Mouse (Mus musculus) c-Kit-positive CD71-negative TER-119-negative erythroid progenitor cells, embryonic 14.5 days (primary cell): ENCODE results near the gene Mdm2.

Source experiments
- DNase-seq: peaks from one replicate; pipeline ENCODE4 v3.0.0-alpha.2; 2013; ENCODE audit warnings: low read depth

Mdm2 gene

DNA sequence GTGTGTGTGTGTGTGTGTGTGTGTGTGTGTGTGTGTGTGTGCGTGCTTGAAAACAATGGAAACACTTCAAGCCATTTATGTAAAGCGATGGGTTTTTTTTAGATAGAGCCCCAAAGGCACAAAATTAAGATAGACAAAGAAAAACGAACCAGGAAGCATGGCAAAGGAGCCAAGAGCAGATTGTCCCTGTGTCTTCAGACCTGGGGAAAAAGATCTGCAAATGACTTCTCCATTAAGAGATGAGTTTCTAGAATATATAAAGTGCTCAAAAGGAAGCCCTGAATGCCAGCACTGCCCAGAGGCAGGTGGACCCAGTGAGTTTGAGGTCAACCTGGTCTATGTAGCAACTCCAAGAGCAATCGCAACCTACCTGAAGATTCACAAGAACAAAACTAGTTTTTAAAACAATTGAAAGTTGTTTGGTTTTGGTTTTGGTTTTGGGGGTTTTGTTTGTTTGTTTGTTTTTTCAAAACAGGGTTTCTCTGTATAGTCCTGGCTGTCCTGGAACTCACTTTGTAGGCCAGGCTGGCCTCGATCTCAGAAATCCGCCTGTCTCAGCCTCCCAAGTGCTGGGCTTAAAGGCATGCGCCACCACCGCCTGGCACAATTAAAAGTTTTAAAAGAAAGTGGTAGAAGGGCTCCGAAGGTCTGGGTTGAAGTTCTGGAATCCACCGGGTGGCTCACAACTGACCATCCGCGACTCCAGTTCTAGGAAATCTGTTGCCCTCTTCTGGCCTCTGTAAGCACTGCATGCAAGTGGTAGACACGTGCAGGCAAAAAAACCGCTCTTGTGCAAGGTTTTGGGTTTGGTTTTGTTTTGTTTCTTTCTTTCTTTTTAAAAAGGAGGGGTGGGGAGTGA, 28.3 kb downstream of the Mdm2 start:
- no peak for DNase-seq

DNA sequence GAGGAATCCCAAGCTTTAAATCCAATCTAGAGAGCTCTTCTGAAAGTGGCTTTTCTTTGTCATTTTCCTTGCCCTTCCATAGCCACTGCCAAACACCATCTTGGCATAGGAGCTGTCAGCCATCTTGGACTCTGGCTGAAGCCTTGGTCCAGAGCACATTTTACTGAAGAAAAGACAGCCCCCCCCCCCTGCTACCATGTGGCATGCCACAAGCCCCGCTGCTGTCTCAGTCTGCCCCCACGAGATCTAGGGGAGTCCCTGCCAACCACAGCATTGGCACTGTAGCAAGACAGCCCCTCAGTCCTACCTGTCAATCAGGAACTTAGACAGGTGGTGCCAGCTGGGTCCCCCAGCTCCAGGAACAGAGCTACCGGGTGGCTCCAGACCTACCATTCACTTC, 29.0 kb downstream of the Mdm2 start:
- DNase-seq, result no peak

DNA sequence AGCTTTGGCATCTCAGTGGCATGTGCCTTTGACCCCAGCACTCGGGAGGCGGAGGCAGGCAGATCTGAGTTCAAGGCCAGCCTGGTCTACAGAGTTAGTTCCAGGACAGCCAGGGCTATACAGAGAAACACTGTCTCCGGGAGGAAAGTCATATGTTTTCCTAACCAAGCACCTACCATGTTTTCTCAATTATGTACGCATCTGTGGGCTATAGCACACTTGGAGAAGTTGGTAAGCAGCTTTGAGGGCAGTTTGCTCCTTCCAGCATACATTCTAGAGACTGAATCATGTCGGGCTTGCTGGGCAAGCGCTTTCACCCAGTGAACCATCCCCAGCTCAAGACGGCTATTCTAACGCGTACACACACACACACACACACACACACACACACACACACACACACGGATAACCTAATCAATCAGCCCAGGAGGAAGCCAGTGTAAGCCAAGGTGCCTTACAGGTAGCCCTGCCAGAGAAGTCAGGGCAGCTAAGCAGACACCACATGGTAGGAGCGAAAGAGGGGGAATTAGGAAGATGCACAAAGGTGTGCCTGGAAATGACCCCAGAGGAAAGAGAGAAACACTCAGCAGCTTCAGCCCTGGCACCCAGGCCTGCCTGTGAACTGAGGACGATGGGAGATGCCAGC, 29.6 kb downstream of the Mdm2 start:
- no peak for DNase-seq

DNA sequence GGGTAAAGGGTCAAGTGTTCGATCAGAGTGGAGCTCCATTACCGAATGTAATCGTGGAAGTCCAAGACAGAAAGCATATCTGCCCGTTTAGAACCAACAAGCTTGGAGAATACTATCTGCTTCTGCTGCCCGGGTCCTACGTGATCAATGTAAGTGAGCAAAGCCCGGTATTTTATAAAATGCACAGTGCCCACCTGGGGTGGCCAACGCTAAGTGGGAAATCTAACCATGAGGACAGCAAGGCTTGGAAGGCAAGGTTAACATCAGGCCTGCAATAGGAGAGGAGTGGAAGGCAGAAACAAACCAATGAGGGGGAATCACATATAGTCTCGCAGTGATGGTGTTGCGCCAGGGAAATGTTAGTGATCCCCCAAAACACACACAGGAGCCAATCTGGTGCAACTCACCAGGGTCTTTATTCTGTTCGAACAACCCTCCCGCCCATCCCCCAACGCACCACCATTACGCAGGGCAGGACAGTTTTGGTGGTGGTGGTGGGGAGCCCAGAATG, 30.5 kb downstream of the Mdm2 start:
- no peak for DNase-seq

DNA sequence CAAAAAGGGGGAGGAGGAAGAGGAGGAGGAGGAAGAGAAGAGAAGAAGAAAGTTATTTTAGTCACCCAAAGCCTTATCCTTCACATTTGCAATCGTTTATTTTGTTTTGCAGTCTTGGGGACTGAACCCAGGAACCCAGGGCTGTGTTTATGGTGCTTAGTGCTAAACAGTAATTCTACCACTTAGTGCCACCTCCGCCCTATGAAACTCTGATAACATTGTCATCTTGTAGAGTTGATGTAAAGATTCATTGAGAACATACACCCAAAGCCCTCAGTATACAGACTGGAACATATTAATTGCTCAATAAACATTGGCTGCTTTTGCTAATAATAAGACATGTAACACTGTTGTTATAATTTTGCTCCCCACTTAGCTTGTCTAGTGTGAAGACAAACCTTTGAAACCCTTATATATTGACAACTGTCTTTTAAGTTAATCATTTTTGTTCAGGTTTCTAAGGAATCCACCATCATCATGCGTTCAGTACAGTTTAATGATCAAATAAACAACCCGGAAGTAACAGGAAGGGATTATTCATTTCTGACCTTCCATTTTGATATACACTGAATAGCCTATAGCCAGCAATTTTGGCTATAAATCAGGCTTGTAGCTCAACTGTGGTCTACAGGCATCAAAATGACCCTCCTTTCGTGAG, 31.4 kb downstream of the Mdm2 start:
- DNase-seq, result no peak

DNA sequence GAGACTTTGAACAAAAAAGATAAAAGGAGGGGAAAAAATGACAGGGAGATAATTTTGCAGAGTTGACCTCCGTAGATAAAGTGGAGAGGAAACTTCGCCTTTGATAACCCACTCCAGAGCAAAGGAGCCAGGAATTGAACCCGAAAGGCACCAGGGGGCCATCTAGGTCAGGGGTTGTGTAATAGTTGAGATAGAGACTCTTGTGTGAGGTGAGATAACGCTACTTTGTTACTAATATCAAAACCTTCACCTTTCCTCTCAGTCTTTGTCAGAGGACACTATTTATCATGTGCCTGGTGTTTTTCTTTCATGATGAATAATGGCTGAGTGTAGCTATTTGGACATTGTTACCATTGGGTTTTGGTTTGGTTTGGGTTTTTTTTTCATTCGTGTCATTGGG, 32.2 kb downstream of the Mdm2 start:
- DNase-seq, result no peak

DNA sequence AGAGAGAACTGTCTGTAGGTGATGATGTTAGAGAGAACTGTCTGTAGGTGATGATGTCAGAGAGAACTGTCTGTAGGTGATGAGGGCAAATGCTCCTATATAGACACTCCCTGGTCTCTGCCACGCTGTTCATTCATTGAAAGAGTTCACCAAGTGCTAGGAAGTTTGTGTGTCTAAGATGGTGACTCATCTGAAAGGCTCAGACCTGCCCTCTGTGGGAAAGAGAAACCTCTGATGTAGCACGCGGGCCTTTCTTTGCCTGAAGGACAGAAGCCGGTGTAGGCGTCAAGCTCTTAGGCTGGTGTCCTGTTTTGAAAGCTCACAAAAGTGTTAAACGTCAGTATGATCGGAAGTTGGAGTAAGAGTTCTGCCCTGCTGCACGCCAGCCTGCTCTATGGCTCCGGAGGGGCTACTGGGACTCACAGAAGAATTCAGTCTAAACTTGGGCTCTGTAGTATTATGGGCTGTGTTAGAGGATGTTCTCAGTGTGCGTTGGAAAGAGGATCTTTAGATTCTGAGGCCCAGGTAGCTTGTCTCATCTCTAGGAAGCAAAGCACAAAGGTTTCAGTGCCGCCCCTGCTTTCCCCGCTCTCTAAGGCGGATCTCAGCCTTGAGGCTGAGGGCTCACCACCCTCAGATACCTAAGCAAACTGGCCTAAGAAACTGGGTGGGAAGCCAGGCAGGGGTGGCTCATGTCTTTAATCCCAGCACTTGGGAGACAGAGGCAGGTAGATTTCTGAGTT, 32.9 kb downstream of the Mdm2 start:
- no peak for DNase-seq

DNA sequence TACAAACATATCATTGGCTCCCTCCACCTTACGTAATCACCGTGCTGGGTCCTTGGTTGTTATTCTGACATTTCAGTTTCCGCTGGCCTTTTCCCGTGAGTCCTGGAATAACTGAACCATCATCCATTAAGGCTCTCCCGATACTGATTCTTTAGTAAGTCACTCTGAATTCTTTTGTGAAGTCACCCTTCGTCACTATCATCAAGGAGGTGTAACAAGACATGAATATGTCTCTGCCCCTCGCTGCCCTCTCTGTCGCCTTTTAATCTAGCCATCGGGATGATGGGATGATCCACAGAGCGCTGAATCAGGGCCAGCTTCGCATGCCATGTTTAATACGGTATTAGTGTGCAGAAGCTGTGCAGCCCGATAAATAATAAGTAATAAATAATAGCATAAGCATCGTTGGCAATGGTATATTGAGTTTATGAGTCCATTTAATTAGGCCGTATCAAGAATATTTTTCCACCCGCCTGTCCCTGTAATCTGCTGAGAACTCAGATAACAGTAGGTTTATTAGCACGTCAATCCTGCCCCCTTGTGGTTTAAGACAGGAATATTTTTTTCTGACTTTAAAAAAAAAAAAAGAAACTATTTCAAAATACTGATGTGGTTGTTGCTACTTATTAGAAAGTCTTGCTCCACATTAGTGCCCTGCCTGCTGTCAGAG, 33.8 kb downstream of the Mdm2 start:
- DNase-seq, result peak; percentile 43

DNA sequence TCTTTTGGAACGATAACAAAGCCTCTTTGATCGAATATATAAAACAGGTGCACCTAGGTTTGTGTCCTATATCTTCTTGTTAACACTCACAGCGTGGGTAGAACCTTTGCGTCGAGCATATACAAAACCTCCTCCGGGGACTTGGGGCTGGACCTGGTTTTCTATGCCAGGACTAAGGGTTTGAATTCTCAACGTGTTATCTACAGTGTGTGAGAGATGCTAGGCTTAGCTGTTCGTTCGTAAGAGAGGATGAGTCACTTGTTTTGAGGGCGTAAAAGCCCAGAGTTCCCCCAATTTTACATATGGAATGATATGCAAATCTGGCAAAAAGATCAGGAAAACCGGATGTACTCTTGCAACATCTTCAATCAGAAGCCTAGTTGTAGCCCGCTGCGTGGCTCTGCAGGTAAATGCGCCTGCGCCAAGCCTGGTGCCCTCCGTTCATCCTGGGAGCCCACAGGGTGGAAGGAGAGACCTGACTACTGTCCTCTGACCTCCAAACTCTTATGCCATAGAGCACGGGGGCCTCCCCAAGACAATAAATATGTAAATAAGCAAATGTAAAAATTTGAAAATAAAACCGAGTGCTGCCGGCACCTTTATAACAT, 34.4 kb downstream of the Mdm2 start:
- DNase-seq, result no peak

DNA sequence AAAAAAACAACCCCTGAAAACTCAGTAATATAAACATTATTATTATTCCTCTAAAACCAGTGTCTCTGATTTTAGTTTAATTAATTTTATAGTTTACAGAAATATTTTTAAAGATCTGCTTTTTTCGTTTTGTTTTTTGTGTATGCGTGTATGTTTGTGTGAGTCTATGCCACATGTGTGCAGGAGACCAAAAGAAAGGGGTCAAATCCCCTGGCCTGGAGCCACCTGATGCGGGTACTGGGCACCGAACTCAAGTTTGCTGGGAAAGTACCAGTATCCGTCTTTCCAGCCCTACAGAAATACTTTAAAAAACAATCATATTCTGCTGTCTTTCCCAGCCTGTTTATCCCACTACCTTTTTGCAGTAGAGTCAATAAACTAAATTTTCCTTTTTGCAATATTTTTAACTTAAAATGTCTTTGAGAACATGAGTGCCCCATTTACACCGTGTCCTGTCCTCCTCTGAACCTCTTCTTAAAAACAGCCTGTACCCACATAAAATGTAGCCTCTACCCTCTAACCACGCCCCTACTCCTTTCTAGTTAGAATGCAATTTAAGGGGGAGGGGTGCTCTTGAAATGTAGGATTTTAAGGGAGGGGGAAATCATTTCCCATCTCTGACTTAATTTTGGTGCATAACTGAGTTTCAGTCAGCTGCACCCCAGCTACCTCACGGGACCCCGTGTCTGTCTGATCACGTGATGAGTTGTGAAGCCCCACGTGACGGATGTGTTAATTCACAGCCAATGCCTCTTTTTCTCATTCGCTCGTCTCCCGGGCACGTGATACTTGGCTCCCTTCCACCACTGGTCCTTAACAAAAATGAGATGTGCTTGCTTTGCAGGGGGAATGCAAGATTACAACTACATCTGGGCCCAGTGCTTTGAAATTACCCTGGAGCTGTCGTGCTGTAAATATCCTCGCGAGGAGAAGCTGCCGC, 35.2 kb downstream of the Mdm2 start:
- DNase-seq, result no peak

DNA sequence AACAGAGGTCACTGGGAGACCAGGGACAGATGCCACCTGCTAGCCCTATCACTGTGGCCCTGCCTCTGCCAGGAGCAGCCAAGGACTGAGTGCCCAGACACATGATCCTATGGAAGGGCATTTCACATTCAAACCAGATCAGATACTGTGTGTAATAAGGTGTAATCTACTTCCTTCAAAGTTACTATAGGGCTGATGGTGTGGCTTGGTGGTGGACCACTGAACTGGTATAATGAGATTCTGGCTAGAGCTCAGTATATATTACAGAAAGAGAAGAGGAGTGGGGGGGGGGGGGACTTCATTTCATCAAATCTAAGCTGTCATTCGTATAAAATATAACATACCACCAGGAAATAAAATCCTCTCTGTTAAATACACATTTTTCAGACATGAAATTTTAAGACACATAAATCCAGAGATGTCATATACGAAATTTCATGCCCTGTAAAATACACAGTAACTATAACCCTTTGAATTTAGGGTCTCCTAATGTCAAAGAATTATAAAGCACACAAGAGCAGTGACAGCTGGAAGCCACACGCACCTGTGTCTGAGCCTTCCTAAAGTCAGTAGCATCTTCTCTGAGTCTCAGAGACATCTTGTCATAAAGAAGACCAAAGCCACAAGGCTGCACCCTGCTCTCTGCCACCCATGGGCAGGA, 36.1 kb downstream of the Mdm2 start:
- DNase-seq, result no peak

DNA sequence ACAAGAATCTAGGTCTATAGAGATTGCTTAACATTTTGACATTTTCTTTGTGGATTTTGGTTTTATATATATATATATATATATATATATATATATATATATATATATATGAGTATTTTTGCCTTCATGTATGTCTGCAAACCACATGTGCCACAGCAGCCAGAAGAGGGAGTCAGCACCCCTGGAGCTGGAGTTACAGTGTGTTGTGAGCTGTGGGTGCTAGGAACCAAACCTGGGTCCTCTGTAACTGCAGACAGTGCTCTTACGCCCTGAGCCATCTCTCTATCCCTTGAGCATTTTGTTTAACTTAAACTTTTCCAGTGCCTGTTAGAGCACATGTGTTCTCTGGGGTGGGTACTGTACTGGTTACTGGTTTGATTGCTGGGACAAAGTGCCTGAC, 36.6 kb downstream of the Mdm2 start:
- no peak for DNase-seq

DNA sequence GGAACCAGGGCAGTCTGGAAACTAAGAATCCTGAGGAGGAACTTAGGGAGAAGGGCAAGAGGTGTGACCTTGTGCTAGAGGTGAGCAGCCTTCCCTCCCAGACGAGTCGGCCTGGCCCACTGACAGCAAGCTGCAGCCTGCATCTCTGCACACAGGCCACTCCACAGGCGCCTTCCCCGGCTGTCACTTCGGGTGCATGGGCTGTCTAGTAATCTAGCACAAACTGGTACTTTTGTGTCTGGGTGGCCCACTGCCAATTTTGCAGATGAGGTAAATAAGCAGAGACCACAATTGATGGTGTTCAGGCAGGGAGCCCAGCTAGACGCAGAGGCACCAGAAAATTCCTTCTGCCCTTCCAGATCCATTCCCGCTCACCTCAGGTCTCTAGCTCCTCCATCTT, 37.9 kb downstream of the Mdm2 start:
- DNase-seq, result no peak

DNA sequence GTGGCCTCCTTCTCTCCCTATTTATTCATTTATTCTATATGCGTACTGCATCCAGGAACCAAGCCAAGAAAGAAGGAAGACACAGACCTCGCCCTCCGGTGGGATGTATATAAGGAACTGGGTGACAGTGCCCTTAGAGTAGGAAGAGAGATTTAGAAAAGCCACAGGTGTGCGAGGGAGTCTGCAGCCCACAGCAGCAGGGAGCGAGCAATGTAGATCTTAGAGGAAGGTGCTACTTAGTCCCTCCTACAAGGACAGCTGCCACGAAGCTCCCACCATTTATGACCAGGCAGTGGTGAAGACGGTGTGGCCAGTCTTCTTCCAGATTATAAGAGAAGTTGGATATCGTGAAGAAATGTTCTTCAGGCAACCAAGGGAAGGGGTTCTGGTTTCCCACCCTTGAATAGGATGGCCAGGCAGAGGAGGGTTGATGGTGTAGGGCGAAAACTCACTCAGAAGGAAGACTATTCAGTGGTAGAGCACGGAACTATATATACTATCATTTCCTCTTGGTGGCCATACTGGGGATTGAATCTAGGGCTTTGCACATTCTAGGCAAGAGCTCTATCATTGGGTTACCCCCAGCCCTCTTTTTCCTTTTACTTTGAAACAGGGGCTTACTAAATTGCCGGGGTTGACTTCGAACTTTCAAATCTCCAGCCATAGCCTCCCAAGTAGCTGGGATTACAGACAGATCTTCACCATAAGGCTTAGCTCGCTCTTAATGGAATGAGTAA, 38.5 kb downstream of the Mdm2 start:
- DNase-seq, result no peak

DNA sequence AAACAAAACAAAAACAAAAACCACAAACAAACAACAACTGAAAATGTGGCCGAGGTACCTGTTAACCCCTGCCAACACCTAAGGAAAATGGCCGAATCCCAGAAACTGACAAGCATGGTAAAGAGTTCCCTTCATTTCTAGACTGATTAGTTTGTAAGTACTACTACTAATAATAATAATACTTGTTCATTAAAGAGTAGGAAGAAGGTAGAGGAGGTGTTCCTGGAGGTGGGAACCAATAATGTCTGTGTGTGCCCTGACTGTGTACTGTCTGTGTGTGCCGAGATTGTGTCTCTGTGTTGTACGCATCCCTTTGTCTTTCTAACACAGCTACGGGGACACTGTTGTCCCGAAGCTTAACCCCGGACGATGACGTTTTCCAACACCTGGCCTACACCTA, 39.3 kb downstream of the Mdm2 start:
- no peak for DNase-seq

DNA sequence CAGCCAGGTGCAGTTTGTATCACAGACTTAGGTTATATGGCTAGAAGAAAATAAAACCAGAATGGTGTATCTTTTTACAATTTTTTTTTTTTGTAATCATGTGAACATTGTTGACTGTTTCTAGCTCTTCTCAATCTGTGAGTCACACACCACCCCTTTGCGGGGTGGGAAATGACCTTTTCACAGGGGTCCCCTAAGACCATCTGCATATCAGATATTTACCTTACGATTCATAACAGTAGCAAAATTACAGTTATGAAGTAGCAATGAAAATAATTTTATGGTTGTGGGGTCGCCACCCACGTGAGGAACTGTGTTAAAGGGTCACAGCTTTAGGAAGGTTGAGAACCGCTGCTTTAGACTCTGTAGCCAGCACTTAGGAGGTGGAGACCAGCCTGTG, 39.8 kb downstream of the Mdm2 start:
- no peak for DNase-seq

DNA sequence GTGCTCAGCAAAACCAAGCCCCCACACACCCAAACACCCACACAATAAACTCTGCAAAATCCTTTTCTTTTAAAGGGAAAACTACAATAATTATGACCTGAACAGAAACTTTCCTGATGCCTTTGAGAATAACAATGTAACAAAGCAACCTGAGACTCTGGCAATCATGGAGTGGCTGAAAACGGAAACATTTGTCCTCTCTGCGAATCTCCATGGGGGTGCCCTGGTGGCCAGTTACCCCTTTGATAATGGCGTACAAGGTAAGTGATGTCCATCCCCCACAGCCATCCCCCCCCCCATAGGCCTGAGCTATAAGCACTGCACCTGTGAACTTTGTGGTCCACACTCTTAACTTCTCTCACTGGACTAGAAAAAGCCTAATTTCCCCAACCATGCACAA, 40.5 kb downstream of the Mdm2 start:
- DNase-seq, result no peak

DNA sequence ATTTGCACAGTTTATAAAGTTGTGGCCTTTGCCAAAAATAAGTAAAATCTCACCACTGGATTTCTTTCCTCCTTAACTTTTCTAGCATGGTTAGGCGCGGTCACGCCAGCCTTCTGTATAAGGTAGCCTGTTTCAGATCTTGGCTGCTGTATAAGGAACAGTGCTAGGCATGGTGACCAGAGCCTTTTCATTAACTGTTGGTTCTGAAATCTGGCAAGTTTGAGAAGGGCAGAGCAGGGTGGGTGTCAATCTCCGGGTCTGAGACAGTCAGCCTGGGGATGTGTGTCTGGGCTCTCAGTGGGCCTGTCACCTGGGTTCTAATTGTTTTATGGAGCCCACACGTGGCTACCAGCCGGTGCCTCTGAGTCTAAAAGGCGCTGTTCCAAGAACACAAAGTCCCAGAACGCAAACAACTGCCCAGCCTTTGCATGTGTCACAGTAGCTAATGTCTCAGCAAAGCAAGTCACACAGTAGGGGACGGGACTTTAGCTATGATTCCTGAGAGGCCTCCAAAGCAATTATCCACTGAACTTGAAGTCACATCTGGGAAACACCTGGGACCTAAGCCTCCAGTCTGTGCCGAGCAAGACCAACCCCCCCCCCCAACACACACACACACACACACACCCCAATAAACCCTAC, 41.0 kb downstream of the Mdm2 start:
- no peak for DNase-seq
